Mouse (Mus musculus) bone marrow, adult 2 months (tissue): ENCODE data around the gene Slc35g3.

Experiments
- CTCF ChIP-seq: fragments of 200-500 bp; IDR thresholded peaks from 2 replicates; pipeline ENCODE4 v1.5.1; 2011; ENCODE audit warnings: low read length, control low read depth; ENCODE audit not compliant: control insufficient read depth, insufficient read depth
- POLR2A ChIP-seq: fragments of 200-500 bp; IDR thresholded peaks from 2 replicates; pipeline ENCODE4 v1.6.1; 2011; ENCODE audit warnings: low read depth, mild to moderate bottlenecking, control low read depth, low read length, borderline replicate concordance; ENCODE audit not compliant: control insufficient read depth

DNA sequence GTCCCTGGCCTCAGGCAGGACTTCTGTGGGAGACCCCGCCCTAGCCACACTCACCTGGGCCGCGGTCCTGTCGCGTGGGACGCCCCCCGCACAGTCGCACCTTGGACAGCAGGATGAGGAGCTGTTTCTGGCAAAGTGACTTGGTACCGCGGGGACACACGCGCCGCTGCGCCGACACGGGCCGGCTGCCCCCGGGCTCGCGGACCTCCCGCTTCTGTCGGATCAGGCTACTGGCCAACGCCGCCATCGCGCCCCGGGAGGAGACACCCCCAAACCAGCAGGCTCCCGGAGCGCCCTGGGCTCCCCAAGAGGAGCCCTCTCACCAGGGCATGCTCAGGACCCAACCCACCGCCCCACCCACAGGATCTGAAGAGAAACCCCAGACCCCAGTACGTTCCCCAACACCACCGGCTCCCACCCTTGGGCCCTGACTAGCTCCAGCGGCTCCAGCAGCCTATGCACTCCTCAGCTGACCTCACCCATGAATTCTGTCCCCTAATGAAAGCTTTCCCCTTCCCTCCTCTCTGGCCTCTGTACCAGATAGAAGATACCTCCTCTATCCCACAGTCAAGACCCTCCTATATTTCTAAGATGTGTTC, 39.7 kb upstream of the Slc35g3 start, which contains the start of gene Fgf11:
- no peak for TF ChIP-seq POLR2A
- no peak for TF ChIP-seq CTCF
